Mouse (Mus musculus): Measurements from ENCODE around the gene Lrp5. TPM values are rescaled to one million over a fixed set of nuclear protein-coding genes. Genes with fewer than 3 reads are reported as not detected.

The Lrp5 gene
- total RNA-seq, 2 experiments from 2014 or later, result 8.3 to 9.3 TPM

- intact Hi-C loops (cut with DNase I), result loop anchor here (2.0 to 5.0 kb wide), 2 partner anchors 48 to 187 kb away; partner anchors contain the start of gene Tesmin
- Histone ChIP-seq H3K4me3 (peak overlapping the region; percentile 89), H3K27ac (peak overlapping the region; percentile 95)
- no peak for TF ChIP-seq CTCF (IDR thresholded peaks at IDR 0.05)
- DNase-seq (ENCODE audit: extremely low spot score in 1 of 2, low spot score in 2 of 2), result no peak
Measured at GRCm38 (mm10) chr19:3574593-3575094, 111.7 kb downstream of the Lrp5 start.

GRCm38 (mm10) chr19:3564309-3564708, 122.1 kb downstream of the Lrp5 start:
- TF ChIP-seq CTCF (IDR thresholded peaks at IDR 0.05), result no peak
- DNase-seq (ENCODE audit: extremely low spot score in 1 of 2, low spot score in 2 of 2), result no peak
- intact Hi-C loops (cut with DNase I), result no loop called here
- Histone ChIP-seq H3K4me3 (no peak overlapping the region), H3K27ac (no peak overlapping the region)

- Histone ChIP-seq H3K4me3 (no peak overlapping the region), H3K27ac (no peak overlapping the region)
- intact Hi-C loops (cut with DNase I), result no loop called here
- TF ChIP-seq CTCF (IDR thresholded peaks at IDR 0.05), result no peak
- DNase-seq (ENCODE audit: extremely low spot score in 1 of 2, low spot score in 2 of 2), result no peak
Measured at GRCm38 (mm10) chr19:3562752-3563151, 123.6 kb downstream of the Lrp5 start.

DNA sequence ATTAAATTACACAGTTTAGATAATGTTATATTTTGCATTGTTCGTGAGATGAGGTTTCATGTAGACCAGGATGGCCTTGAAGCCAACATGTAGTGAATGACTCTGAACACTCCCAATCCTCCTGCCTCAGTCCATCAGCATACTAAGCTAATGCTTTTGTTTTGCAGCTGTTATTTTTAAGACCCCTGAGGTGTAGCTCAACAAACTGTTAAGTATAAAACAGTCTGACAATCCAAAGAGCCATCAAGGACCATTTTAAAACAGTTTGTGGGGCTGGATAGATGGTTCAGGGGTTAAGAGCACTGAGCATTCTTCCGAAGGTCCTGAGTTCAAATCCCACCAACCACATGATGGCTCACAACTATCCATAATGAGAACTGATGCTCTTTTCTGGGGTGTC, 124.1 kb downstream of the Lrp5 start:
- Histone ChIP-seq H3K27ac (no peak overlapping the region), H3K4me3 (no peak overlapping the region)
- intact Hi-C loops (cut with DNase I), result no loop called here
- no peak for TF ChIP-seq CTCF (IDR thresholded peaks at IDR 0.05)
- no peak for DNase-seq (ENCODE audit: extremely low spot score in 1 of 2, low spot score in 2 of 2)

- intact Hi-C loops (cut with DNase I), result no loop called here
- TF ChIP-seq CTCF (IDR thresholded peaks at IDR 0.05), result no peak
- no peak for DNase-seq (ENCODE audit: extremely low spot score in 1 of 2, low spot score in 2 of 2)
Measured at GRCm38 (mm10) chr19:3556169-3556827, 130.1 kb downstream of the Lrp5 start.

GRCm38 (mm10) chr19:3554785-3555184, 131.6 kb downstream of the Lrp5 start:
- no peak for TF ChIP-seq CTCF (IDR thresholded peaks at IDR 0.05)
- intact Hi-C loops (cut with DNase I), result no loop called here
- no peak overlapping the region for H3K27ac ChIP-seq
- no peak overlapping the region for H3K4me3 ChIP-seq
- DNase-seq (ENCODE audit: extremely low spot score in 1 of 2, low spot score in 2 of 2), result no peak

More at GRCm38 (mm10) chr19:3556169-3556827, 130.1 kb downstream of the Lrp5 start:
- Histone ChIP-seq H3K4me3 (no peak overlapping the region), H3K27ac (no peak overlapping the region)

- no peak for TF ChIP-seq CTCF (IDR thresholded peaks at IDR 0.05)
- intact Hi-C loops (cut with DNase I), result no loop called here
- H3K27ac ChIP-seq, result 0 out of 2 replicates have a peak overlapping the region, but pooled peaks have one; percentile 42
- no peak overlapping the region for H3K4me3 ChIP-seq
- DNase-seq (ENCODE audit: extremely low spot score in 1 of 2, low spot score in 2 of 2), result no peak
Measured at GRCm38 (mm10) chr19:3551573-3552159, 134.7 kb downstream of the Lrp5 start.

- no peak for TF ChIP-seq CTCF (IDR thresholded peaks at IDR 0.05)
- no peak overlapping the region for H3K27ac ChIP-seq
- DNase-seq (ENCODE audit: extremely low spot score in 1 of 2, low spot score in 2 of 2), result no peak
- no peak overlapping the region for H3K4me3 ChIP-seq
- intact Hi-C loops (cut with DNase I), result no loop called here
Measured at GRCm38 (mm10) chr19:3550101-3550500, 136.3 kb downstream of the Lrp5 start.

- no peak overlapping the region for H3K4me3 ChIP-seq
- no peak for TF ChIP-seq CTCF (IDR thresholded peaks at IDR 0.05)
- no peak overlapping the region for H3K27ac ChIP-seq
- intact Hi-C loops (cut with DNase I), result no loop called here
- no peak for DNase-seq (ENCODE audit: extremely low spot score in 1 of 2, low spot score in 2 of 2)
Measured at GRCm38 (mm10) chr19:3549263-3549662, 137.1 kb downstream of the Lrp5 start.

GRCm38 (mm10) chr19:3548311-3548710, 138.1 kb downstream of the Lrp5 start:
- H3K4me3 ChIP-seq, result no peak overlapping the region
- no peak overlapping the region for H3K27ac ChIP-seq
- DNase-seq (ENCODE audit: extremely low spot score in 1 of 2, low spot score in 2 of 2), result no peak
- TF ChIP-seq CTCF (IDR thresholded peaks at IDR 0.05), result no peak; the same call in 1 of the 2 replicates
- intact Hi-C loops (cut with DNase I), result no loop called here

GRCm38 (mm10) chr19:3544995-3545394, 141.4 kb downstream of the Lrp5 start:
- Histone ChIP-seq H3K27ac (no peak overlapping the region), H3K4me3 (no peak overlapping the region)
- no peak for DNase-seq (ENCODE audit: extremely low spot score in 1 of 2, low spot score in 2 of 2)
- TF ChIP-seq CTCF (IDR thresholded peaks at IDR 0.05), result no peak
- intact Hi-C loops (cut with DNase I), result no loop called here

GRCm38 (mm10) chr19:3542591-3542990, 143.8 kb downstream of the Lrp5 start:
- TF ChIP-seq CTCF (IDR thresholded peaks at IDR 0.05), result no peak
- no peak for DNase-seq (ENCODE audit: extremely low spot score in 1 of 2, low spot score in 2 of 2)
- Histone ChIP-seq H3K27ac (no peak overlapping the region), H3K4me3 (no peak overlapping the region)
- intact Hi-C loops (cut with DNase I), result no loop called here
